Mouse (Mus musculus): ENCODE measurements around the gene Dhcr24. TPM values are rescaled to one million over a fixed set of nuclear protein-coding genes. Genes with fewer than 3 reads are reported as not detected.

The Dhcr24 gene
- polyA plus RNA-seq, 1 experiment from 2014 or later, result 2.0 TPM

GRCm38 (mm10) chr4:106634086-106634479 lies 73.2 kb downstream of the Dhcr24 start:
- Histone ChIP-seq H3K4me3 (ENCODE audit: low read length) (no peak overlapping the region), H3K9me3 (ENCODE audit: control insufficient read depth, low read length) (no peaks in the 10 kb centered on the region), H3K27ac (ENCODE audit: low read length) (no peak overlapping the region), H3K27me3 (ENCODE audit: control insufficient read depth, insufficient read depth, low read depth, low read length) (no peaks in the 10 kb centered on the region), H3K36me3 (ENCODE audit: control insufficient read depth, insufficient read depth, low read length) (no peaks in the 10 kb centered on the region), H3K9ac (ENCODE audit: low read length) (no peak overlapping the region), H3K4me2 (ENCODE audit: low read depth, low read length) (no peak overlapping the region), H3K4me1 (replicated peaks; ENCODE audit: control insufficient read depth, insufficient read depth, low read length) (peaks cover 8% of the 10 kb centered on the region)
- ATAC-seq (ENCODE audit: low read depth), result no peak
- WGBS, result 51% methylated on average over 6 of the region's 9 CpGs

Other genes with a start within 250 kb of the Dhcr24 start
- 3.9 and 4.4 TPM in 2 replicates for gene Usp24, start 244.8 kb upstream of the Dhcr24 start, polyA plus RNA-seq (2015; fragmentation: Nextera tagmentation; extraction: Ambion mirVana)
- gene Pcsk9, start 96.7 kb upstream of the Dhcr24 start, polyA plus RNA-seq (2015; fragmentation: Nextera tagmentation; extraction: Ambion mirVana), result 1.3 and 2.7 TPM in 2 replicates
- gene Bsnd, start 68.8 kb upstream of the Dhcr24 start, polyA plus RNA-seq (2015; fragmentation: Nextera tagmentation; extraction: Ambion mirVana), result not detected in 2 replicates
- not detected in 2 replicates for gene Lexm, start 56.2 kb downstream of the Dhcr24 start, polyA plus RNA-seq (2015; fragmentation: Nextera tagmentation; extraction: Ambion mirVana)
- 1.2 and 1.8 TPM in 2 replicates for gene Ttc22, start 61.4 kb downstream of the Dhcr24 start, polyA plus RNA-seq (2015; fragmentation: Nextera tagmentation; extraction: Ambion mirVana)
- gene Pars2, start 90.0 kb downstream of the Dhcr24 start, polyA plus RNA-seq (2015; fragmentation: Nextera tagmentation; extraction: Ambion mirVana), result 12.2 and 13.2 TPM in 2 replicates
- gene Ttc4, start 117.9 kb downstream of the Dhcr24 start, polyA plus RNA-seq (2015; fragmentation: Nextera tagmentation; extraction: Ambion mirVana), result 89.7 and 92.3 TPM in 2 replicates
- 0.13 TPM in 1 of 2 replicates, not detected in the other for gene Mroh7, start 169.9 kb downstream of the Dhcr24 start, polyA plus RNA-seq (2015; fragmentation: Nextera tagmentation; extraction: Ambion mirVana)
- gene Fam151a, start 172.9 kb downstream of the Dhcr24 start, polyA plus RNA-seq (2015; fragmentation: Nextera tagmentation; extraction: Ambion mirVana), result 0.18 and 0.30 TPM in 2 replicates
- gene Acot11, start 244.0 kb downstream of the Dhcr24 start, polyA plus RNA-seq (2015; fragmentation: Nextera tagmentation; extraction: Ambion mirVana), result 2.1 and 2.4 TPM in 2 replicates